Comparison of ENCODE assay signal across 33 mouse cellular contexts in genomic region chr6:49023315-49023714, GRCm38 (mm10). TPM values are rescaled to one million over a fixed set of nuclear protein-coding genes. Genes with fewer than 3 reads are reported as not detected.
"Had no signal": no experiment of that assay in that cellular context is flagged by ENCODE, and none has a peak within 500 bp of the region (broad histone marks: within the 10 kb centered on the region; RNA-seq: fewer than 3 reads in every experiment).

No protein-coding gene starts in this region.

- H3K36me3 ChIP-seq: limb, embryonic 12.5 days; limb, embryonic 15.5 days; midbrain, embryonic 10.5 days; midbrain, embryonic 13.5 days; neural tube, embryonic 13.5 days had no signal

- H3K4me2 ChIP-seq: limb, embryonic 12.5 days; limb, embryonic 15.5 days; liver, embryonic 11.5 days; lung, embryonic 14.5 days; midbrain, embryonic 13.5 days; neural tube, embryonic 13.5 days had no signal

- H3K9me3 ChIP-seq: limb, embryonic 12.5 days; limb, embryonic 15.5 days; megakaryocyte, embryonic 14.5 days; midbrain, embryonic 10.5 days; midbrain, embryonic 13.5 days; neural tube, embryonic 13.5 days had no signal

- ATAC-seq: liver, postnatal 0 days; lung, postnatal 0 days; midbrain, embryonic 13.5 days; midbrain, embryonic 16.5 days had no signal

- H3K9ac ChIP-seq: limb, embryonic 12.5 days; limb, embryonic 15.5 days; liver, embryonic 14.5 days; liver, postnatal 0 days; lung, embryonic 14.5 days; midbrain, embryonic 13.5 days; neural tube, embryonic 13.5 days had no signal

- DNase-seq: kidney, adult 8-10 months; kidney, postnatal 14 days; kidney, postnatal 4 days; layer of hippocampus, adult 9-11 months; layer of hippocampus, postnatal 36 days; left cerebral cortex, postnatal 4 days; liver, postnatal 0 days; lung, embryonic 14.5 days; retina, postnatal 1 day; right cerebral cortex, postnatal 25 days; thymus, adult 18-20 months; thymus, postnatal 36 days had no signal

- H3K27ac ChIP-seq: left cerebral cortex, adult 2 months; limb, embryonic 12.5 days; limb, embryonic 15.5 days; liver, embryonic 14.5 days; midbrain, embryonic 10.5 days; midbrain, embryonic 13.5 days; neural tube, embryonic 13.5 days had no signal

- H3K27me3 ChIP-seq: limb, embryonic 15.5 days; midbrain, embryonic 13.5 days had no signal

- H3K4me3 ChIP-seq: layer of hippocampus, adult 2 months; left cerebral cortex, adult 2 months; limb, embryonic 12.5 days; limb, embryonic 15.5 days; megakaryocyte, embryonic 14.5 days; midbrain, embryonic 10.5 days; midbrain, embryonic 13.5 days; myocyte; neural tube, embryonic 13.5 days had no signal

RNA-seq across cellular contexts. Expression of gene Gpnmb, which starts 13.0 kb away (rescaled TPM):
- total RNA-seq: monocyte, adult 5-6 weeks; neutrophil, adult 5-6 weeks had no signal

RNA-seq across cellular contexts. Expression of gene Svs1, which starts 36.7 kb away (rescaled TPM):
- total RNA-seq: layer of hippocampus, adult 2 months; layer of hippocampus, postnatal 36 days; left cerebral cortex, adult 2 months; left cerebral cortex, postnatal 10 days; left cerebral cortex, postnatal 4 days; monocyte, adult 5-6 weeks; neutrophil, adult 5-6 weeks had no signal
- polyA plus RNA-seq: kidney, embryonic 16.5 days; limb, embryonic 12.5 days; limb, embryonic 15.5 days; liver, embryonic 11.5 days; liver, embryonic 14.5 days; liver, postnatal 0 days; lung, embryonic 14.5 days; lung, postnatal 0 days; midbrain, embryonic 10.5 days; midbrain, embryonic 13.5 days; midbrain, embryonic 16.5 days; myocyte; neural tube, embryonic 13.5 days; spleen, adult 2 months; stomach, embryonic 16.5 days; testis, adult 2 months; urinary bladder, adult 2 months had no signal

RNA-seq across cellular contexts. Expression of gene Doxl2, which starts 48.6 kb away (rescaled TPM):
- total RNA-seq: layer of hippocampus, adult 2 months; layer of hippocampus, postnatal 36 days; left cerebral cortex, adult 2 months; left cerebral cortex, postnatal 10 days; left cerebral cortex, postnatal 4 days; monocyte, adult 5-6 weeks; neutrophil, adult 5-6 weeks had no signal
- polyA plus RNA-seq: kidney, embryonic 16.5 days; limb, embryonic 12.5 days; limb, embryonic 15.5 days; liver, embryonic 11.5 days; liver, embryonic 14.5 days; liver, postnatal 0 days; lung, embryonic 14.5 days; lung, postnatal 0 days; midbrain, embryonic 10.5 days; midbrain, embryonic 13.5 days; midbrain, embryonic 16.5 days; myocyte; neural tube, embryonic 13.5 days; stomach, embryonic 16.5 days; testis, adult 2 months; urinary bladder, adult 2 months had no signal
